ENCODE assay signal across 19 mouse cellular contexts in genomic region chr19:29882696-29883095, GRCm38 (mm10). TPM values are rescaled to one million over a fixed set of nuclear protein-coding genes. Genes with fewer than 3 reads are reported as not detected.
DNase-seq lines count a peak whose midpoint lies in the region; TF ChIP-seq lines count a peak whose summit lies in the region.
"Had no signal": no experiment of that assay in that cellular context is flagged by ENCODE, and none has a peak within 500 bp of the region (broad histone marks: within the 10 kb centered on the region; RNA-seq: fewer than 3 reads in every experiment).

No protein-coding gene starts in this region.

- no peak overlapping the region for H3K9ac ChIP-seq in heart, adult 2 months (ENCODE audit: low read depth, low read length)
- H3K9ac ChIP-seq: embryonic facial prominence, embryonic 15.5 days; forebrain, embryonic 15.5 days; heart, embryonic 13.5 days; hindbrain, embryonic 15.5 days had no signal

- intact Hi-C loops in heart, adult 2 months (cut with DNase I) = no loop called here

- no peak overlapping the region for H3K4me3 ChIP-seq in heart, adult 2 months
- H3K4me3 ChIP-seq: embryonic facial prominence, embryonic 15.5 days; forebrain, embryonic 15.5 days; heart, embryonic 13.5 days; hindbrain, embryonic 15.5 days had no signal

- H3K27me3 ChIP-seq in heart, adult 2 months (ENCODE audit: control insufficient read depth, insufficient read depth, low read length) = 0 out of 2 replicates have a peak, but pooled peaks cover 1% of the 10 kb centered on the region
- H3K27me3 ChIP-seq: embryonic facial prominence, embryonic 15.5 days; forebrain, embryonic 15.5 days; heart, embryonic 13.5 days; hindbrain, embryonic 15.5 days had no signal

- TF ChIP-seq EP300 in heart, adult 2 months (IDR thresholded peaks at IDR 0.05; ENCODE audit: insufficient read depth, low read depth, low read length) = no peak

- peaks cover 1% of the 10 kb centered on the region; the same call in 1 of the 2 replicates for H3K4me1 ChIP-seq in heart, adult 2 months (ENCODE audit: control insufficient read depth, insufficient read depth, low read length)
- H3K4me1 ChIP-seq: embryonic facial prominence, embryonic 15.5 days; forebrain, embryonic 15.5 days; heart, embryonic 13.5 days; hindbrain, embryonic 15.5 days had no signal

- peak; percentile 6 to 39 for DNase-seq in adrenal gland, adult (ENCODE audit: inconsistent age in 2 of 2, low spot score in 1 of 2)
- no peak for DNase-seq in adrenal gland, postnatal 36 days
- DNase-seq in heart, adult 11 months = peak; percentile 91
- DNase-seq in heart, adult 2 months = no peak
- peak; percentile 37 for DNase-seq in kidney, postnatal 10 days
- no peak for DNase-seq in kidney, adult 18-20 months
- DNase-seq in 3T3-L1 (ENCODE audit: low read depth, low spot score) = peak; percentile 28
- DNase-seq in cerebellum, postnatal 10 days = no peak
- DNase-seq: cerebellum, adult 18-20 months; cerebellum, postnatal 14 days; embryo, embryonic 11 days; gastrocnemius, postnatal 10 days; heart, postnatal 36 days had no signal

- 51% methylated on average over 3 of the region's 3 CpGs for WGBS in heart, adult 2 months

- no peaks in the 10 kb centered on the region for H3K79me2 ChIP-seq in heart, adult 2 months (replicated peaks; ENCODE audit: control insufficient read depth, insufficient read depth, low read length)

- H3K27ac ChIP-seq in heart, adult 2 months = no peak overlapping the region
- H3K27ac ChIP-seq: embryonic facial prominence, embryonic 15.5 days; forebrain, embryonic 15.5 days; heart, embryonic 13.5 days; hindbrain, embryonic 15.5 days had no signal

- TF ChIP-seq POLR2A in heart, adult 2 months (IDR thresholded peaks at IDR 0.05; ENCODE audit: insufficient read depth, low read depth, low read length) = no peak

- no peak for TF ChIP-seq CTCF in heart, adult 2 months (IDR thresholded peaks at IDR 0.05)

- no peaks in the 10 kb centered on the region for H3K36me3 ChIP-seq in heart, adult 2 months (ENCODE audit: control insufficient read depth, insufficient read depth, low read length)
- H3K36me3 ChIP-seq: embryonic facial prominence, embryonic 15.5 days; forebrain, embryonic 15.5 days; heart, embryonic 13.5 days; hindbrain, embryonic 15.5 days had no signal

RNA-seq across cellular contexts. Expression of gene Il33, which starts 42.2 kb away (rescaled TPM):
- total RNA-seq in adrenal gland, postnatal 36 days (2021) = 10 to 100 TPM; 16.0 to 19.8 TPM
- 1 to 10 TPM; 5.7 to 8.2 TPM for total RNA-seq in heart, adult 2 months (2021)
- 3.7 and 7.3 TPM in 2 replicates for polyA plus RNA-seq in heart, adult 2 months (2012; rRNA removed)
- total RNA-seq: common myeloid progenitor, adult 5-6 weeks; MEL had no signal

Comparison
In these comparisons a context has a peak if more than half of its experiments do, and no peak if none do; other contexts are left out.
1. DNase-seq: peak in adrenal gland, adult (2 of 2), heart, adult 11 months (single experiment), kidney, postnatal 10 days (single experiment) and 3T3-L1 (single experiment); none in adrenal gland, postnatal 36 days (0 of 2), heart, adult 2 months (0 of 2), kidney, adult 18-20 months (single experiment) and cerebellum, postnatal 10 days (0 of 2).